Mouse (Mus musculus): Measurements from ENCODE around the gene Ahsa1.

Ahsa1 gene

DNA sequence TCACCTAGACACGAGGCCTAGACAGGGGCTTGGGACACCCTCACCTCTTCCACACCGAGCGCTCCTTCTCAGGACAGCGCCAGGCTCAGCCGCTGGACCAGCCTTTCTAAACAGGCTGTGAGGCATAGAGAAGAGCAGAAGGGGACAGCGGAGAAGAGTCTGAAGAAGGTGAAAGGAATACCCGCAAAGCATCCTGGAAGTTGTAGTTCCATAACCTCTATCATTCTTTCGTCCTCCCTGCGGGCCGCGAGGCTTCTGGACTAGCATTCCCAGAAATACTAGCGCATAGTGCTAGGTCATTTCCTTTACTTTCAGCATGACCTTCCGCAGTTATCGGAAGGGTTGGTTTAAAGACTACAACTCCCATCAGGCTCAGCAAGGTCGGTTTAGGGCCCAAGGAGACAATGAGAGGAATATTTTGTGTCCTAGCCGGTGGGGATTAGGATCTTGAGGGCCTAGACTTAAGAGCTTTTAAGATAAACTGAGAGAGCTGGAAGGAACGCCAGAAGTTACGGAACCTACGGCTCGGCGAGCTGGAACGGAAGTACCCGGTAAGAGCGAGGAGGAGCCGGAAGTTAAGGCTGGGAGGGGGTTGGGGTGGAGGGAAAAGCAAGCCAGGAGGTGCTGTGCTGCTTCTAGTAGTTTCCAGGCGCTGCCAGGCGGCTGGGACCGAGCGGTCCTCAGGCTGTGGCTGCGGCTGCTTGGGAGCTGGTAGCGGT lies at the start of gene Ahsa1, which contains the start of gene Vipas39:
Gene Ahsa1 (plus strand): TSS at position 372 of the 719 bp plus-strand sequence.
Gene Vipas39 (minus strand): TSS at position 149 of the 719 bp plus-strand sequence.
- in situ Hi-C loops (cut with MboI, MseI) = loop anchor here (5.0 to 25.0 kb wide), 3 partner anchors 119 to 1029 kb away; partner anchors contain the start of genes Gpatch2l, Gstz1 and Pomt2

DNA sequence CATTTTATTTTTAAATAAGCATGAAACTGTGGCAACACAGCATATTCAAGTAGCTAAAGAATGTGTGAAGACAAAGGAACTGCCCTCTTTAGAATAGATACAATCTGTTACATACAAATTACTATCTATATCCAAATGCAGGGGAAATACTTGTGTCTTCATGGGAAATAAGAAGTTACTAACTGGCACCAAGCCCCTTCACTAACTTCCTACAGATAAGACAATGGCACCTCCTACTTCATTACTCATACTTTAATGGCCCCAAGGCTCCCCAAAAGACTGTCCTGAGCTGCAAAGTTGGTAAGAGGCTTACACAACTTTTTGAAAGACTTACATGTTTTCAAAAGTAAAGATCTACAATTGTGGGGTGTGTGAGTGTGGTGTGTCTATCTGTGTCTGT lies 48.7 kb upstream of the Ahsa1 start:
- in situ Hi-C loops (cut with MboI, MseI) = no loop called here

DNA sequence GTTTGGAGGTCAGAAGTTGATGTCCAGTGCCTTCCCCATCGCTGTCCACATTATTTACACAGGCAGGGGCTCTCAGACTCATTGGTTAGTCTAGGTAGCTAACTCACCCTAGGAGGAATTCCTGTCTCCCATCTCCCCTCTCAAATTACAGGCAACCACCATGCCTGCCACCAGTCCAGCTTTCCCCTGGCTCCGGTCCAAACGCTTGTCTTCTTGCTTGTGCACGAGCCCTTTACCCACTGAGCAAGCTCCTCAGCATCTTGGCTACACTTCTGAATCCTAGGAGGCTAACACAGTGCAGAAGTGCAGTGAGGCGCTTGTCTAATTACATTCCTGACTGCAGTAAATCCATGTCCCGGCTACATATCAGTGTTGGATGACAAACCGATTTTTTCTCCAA lies 46.9 kb upstream of the Ahsa1 start:
- in situ Hi-C loops (cut with MboI, MseI) = no loop called here

DNA sequence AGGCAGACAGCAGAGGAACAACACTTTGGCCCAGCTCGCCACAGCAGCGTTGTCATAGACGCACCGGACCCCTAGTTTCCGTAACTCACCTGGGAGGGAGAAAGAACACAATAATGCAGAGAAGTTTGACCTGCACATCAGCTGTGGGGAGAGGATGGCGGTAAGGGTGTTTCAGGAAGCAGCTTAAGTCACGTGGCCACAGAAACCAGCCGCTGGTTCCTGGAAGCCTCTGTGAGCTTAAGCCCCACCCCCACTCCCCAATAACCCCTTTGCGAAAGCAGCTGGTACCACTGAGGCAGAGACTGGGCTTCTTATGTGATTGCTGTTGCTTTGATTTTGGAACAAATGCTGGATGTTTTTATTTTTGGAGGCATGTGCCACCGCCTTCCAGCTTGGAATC lies 41.3 kb upstream of the Ahsa1 start:
- in situ Hi-C loops (cut with MboI, MseI) = no loop called here

DNA sequence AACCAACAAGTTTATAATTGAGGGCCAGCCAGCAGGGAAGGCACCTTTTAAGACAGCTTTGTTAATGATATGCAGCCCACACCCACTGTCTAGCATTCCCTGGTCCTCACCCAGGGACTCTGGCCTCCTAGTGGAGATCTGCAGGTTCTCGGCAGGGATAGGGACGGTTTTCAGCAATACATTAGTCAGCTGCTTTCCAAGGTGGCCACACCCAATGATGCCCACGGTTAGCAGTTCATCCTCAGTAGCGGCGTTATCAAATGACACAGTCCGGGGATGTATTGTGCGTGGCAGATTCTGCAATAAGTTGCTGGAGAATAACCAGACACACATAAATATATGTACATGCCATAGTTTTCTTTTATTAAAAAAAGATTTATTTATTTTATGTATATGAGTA lies 39.5 kb upstream of the Ahsa1 start:
- in situ Hi-C loops (cut with MboI, MseI) = no loop called here

DNA sequence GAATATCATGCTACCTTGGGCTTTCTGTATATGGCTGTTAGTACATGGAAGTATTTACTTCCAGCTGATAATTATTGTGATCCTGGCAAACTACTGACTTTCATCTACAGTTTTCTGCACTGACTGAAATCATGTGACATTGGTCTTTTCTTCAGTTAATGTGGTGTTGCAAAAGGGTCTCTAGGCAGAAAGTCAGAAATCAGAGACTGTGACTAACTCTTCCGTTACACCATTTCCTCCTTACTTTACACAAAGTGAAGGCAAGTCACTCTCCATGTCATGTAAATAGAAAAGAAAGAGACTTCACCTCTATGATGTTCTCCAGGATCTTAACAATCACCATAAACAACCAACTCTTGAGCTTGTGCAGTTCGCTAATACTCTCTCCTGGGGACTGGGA lies 36.6 kb upstream of the Ahsa1 start:
- in situ Hi-C loops (cut with MboI, MseI) = no loop called here

DNA sequence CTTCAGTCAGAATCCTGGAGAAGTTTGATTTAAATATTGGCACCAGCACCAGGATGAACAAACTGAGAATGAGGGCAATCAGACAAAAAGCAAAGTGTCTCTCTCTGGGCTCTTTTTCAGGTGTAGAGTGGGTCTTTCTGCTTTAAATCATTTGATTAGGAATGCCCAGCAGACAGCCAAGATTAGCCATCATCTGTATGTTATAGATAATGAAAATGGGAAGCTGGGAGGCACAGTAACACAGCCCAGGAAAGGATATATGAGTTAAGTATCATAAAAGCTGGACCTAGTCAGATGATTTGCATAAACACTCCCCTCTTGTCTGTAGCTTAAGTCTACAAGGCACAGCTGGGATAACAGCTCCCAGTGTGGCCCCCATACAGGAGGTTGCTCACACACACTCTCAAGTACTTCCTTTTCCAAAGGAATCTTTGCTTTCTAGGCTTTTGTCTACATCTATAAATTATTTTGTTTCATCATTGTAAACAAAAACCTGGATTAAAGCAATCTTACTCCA lies 35.8 kb upstream of the Ahsa1 start:
- in situ Hi-C loops (cut with MboI, MseI) = no loop called here

DNA sequence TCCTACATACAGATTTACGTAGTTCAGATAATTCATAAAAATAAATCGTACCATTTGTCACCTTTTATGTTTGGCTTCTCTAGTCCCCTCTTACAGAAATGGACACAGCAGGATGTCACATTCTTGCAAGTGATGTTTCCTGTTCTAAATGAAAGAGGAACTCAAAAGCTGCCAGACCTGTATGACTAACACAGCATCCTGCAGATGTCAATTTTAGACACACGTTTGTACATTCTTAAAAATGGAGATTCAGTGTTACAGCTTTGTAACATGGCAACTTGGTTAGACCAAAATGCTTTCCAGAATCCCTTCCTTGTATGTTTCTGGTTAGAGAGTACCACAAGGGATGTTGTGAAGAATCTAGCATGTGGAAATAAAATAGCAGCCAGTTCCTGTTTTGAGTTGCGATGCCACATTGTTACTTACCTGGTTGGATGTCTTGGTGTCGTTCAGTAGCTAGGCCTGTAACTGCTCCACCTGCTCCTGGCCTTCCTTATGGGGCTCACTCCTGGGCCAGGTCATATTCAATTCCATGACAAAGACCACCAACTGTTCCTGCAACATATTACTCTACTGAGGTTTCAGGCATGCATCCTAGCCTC lies 29.3 kb upstream of the Ahsa1 start:
- in situ Hi-C loops (cut with MboI, MseI) = no loop called here

DNA sequence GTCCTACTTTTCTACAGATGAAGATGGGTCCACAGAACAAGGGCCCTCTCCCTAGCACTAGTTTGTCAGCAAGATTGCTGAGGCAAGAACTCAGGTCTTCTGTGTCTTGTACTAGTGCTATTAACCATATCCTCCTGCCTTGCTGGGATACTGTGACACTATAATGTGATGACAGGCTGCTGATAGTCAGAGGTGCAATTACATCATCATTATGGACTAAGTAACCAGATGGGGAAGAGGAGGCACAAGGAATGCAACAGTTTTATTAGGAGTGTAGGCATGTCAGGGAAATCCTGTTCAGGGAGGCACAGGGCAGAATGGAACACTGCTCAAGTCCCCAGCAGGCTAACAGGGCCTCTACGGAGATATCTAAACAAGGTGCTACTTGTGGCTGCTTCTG lies 27.6 kb upstream of the Ahsa1 start, which contains the start of gene Noxred1:
Gene Noxred1 (minus strand): TSS at position 101 of the 400 bp plus-strand sequence.
- in situ Hi-C loops (cut with MboI, MseI) = no loop called here

DNA sequence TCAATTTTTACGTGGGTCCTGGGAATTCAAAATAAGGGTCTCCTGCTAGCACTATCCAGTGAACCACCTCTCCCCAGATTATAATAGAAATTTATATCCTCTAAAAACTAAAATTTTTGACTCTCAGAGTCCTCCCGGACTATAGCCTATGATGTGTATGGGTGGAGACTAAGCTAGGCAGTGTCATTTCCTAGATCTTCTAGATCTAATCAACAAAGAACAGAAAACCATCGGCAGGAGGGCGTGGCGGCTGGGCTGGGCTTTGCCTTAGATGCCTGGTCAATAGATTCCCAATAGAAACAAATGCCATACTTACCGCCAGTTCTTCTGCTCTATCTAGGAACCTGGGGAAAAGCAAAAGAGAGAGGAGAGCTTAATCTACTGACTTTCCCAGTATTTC lies 16.1 kb upstream of the Ahsa1 start:
- in situ Hi-C loops (cut with MboI, MseI) = loop anchor here (25.0 kb wide), 1 partner anchor 1013 kb away; the partner anchor contains the start of gene Gpatch2l

DNA sequence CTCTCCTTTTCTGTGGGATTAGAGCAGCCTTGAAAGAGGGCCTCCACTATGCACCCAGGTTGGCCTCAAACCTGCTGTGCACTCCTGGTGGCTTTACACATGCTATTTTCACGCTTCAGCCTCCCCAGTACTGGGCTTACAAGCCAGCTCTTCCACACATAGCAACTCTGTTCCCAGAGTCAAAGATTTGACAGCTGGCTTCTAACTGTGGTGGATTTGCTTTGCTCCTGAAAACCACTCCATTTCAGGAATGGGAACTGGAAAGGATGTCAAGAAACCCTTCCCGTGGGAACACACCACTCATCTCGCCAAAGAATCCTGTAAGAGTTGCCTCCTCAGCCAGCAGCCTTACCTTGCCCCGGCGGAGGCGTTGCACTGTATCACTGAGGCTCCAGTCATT lies 12.4 kb upstream of the Ahsa1 start:
- in situ Hi-C loops (cut with MboI, MseI) = loop anchor here (25.0 kb wide), 1 partner anchor 1017 kb away; the partner anchor contains the start of gene Gpatch2l

DNA sequence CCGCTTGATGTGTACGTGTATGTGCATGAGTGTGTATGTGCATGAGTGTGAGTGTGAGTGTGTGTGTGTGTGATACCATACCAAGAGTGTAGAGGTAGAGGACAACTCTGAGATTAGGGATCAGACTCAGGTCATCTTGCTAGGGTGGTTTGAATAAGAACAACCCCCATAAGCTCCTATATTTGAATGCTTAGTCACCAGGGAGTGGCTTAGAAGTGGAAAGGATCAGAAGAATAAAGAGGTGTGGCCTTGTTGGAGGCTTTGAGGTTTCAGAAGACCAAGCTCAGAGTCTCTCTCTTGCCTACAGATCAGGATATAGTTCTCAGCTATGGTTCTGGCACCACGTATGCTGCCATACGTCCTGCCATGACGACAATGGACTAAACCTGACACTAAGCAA lies 9.7 kb upstream of the Ahsa1 start:
- in situ Hi-C loops (cut with MboI, MseI) = loop anchor here (25.0 kb wide), 1 partner anchor 1019 kb away; the partner anchor contains the start of gene Gpatch2l

DNA sequence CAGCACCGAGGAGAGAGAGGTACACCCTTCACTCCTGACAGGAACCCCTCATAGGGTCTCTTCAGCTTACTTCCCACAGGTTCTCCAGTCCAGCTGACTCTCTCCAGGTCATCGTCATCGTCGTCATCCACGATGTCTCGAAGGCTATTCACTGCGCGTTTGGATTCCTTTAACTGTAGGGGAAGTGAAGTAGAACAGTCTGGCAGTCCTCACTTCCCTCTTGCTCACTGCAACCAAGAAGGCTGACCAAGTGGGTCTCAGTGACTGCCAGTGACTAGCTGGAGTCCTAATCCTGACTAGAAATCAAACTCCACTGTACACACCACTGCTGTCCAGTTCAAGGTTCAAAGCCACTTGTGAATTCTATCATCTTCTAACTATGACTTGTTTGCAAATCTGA lies 5.7 kb upstream of the Ahsa1 start:
- in situ Hi-C loops (cut with MboI, MseI) = loop anchor here (5.0 to 25.0 kb wide), 3 partner anchors 58 to 1023 kb away; partner anchors contain the start of genes Gpatch2l and Tmed8

DNA sequence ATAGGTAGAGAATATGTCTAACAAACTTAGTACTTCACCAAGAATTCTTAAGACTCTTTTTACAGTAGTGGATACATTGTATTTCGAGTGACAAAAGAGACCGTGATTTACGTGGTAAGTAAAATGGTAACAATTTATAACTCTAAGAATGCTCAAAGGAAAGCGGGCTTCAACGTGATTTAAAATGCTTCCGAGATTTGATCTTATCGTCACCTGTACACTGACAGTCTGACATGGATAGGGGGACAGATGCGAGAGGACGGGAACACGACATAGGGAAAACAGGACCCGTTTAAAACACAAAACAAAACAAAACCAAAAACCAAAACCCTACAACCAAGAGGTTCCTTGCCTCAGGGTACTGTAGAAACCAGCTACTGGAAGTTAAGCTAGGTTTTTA lies 835 bp upstream of the Ahsa1 start:
- in situ Hi-C loops (cut with MboI, MseI) = loop anchor here (5.0 to 25.0 kb wide), 3 partner anchors 118 to 1028 kb away; partner anchors contain the start of genes Gpatch2l, Gstz1 and Pomt2

DNA sequence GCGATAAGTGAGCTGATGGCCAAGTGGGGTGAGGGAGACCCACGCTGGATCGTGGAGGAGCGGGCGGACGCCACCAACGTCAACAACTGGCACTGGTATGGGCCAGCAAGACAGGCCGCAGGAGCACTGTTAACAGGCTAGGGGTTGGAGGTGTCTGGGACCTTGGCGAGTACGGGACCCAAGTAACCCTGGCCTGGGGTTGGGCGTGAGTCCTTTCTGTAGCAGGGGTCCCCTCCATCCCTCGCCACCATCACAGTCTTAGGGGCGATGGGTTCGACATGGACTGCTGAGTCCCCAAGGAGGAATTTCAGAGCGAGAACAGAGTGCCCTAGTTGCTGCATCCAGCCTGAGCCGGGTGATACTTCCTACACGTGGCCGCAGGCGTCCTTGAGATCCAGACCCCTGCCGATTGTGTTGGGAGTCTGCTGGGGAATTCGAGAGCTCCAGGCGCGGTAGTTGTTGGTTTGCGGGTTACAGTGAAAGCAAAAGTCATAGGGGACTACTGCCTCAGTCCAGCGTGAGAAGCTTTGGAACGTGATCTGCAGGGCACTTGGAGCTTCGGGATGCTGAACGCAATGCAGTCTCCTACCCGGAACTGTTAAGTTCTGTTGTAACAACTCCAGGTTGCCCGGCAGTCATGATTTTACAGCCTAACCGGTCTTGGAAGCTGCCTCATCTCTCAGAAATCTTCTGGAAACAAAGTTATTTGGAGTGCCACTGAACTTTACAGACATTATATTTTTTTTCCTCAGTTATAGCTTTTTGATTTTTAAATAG lies 736 bp downstream of the Ahsa1 start:
- in situ Hi-C loops (cut with MboI, MseI) = loop anchor here (5.0 to 25.0 kb wide), 3 partner anchors 120 to 1030 kb away; partner anchors contain the start of genes Gpatch2l, Gstz1 and Pomt2

DNA sequence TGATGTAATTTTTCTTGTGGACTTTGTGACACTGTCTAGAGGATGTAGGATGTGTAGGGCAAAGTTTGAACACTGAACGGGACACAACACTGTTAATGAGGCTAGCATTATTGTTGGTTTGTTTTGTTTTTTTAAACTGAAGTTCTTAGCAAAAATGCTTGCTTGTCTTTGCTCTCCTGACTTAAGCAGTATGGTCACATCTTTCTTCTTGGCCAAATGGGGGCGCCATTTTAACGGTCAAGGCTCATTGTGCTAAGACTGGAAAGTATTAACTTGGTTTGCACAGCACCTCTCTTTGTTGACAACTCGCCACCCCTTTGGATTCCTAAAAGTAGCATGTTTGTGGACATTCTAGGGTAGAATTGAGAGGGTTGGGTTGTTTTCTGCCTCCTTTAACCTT lies 1.4 kb downstream of the Ahsa1 start:
- in situ Hi-C loops (cut with MboI, MseI) = loop anchor here (5.0 to 25.0 kb wide), 3 partner anchors 120 to 1030 kb away; partner anchors contain the start of genes Gpatch2l, Gstz1 and Pomt2

DNA sequence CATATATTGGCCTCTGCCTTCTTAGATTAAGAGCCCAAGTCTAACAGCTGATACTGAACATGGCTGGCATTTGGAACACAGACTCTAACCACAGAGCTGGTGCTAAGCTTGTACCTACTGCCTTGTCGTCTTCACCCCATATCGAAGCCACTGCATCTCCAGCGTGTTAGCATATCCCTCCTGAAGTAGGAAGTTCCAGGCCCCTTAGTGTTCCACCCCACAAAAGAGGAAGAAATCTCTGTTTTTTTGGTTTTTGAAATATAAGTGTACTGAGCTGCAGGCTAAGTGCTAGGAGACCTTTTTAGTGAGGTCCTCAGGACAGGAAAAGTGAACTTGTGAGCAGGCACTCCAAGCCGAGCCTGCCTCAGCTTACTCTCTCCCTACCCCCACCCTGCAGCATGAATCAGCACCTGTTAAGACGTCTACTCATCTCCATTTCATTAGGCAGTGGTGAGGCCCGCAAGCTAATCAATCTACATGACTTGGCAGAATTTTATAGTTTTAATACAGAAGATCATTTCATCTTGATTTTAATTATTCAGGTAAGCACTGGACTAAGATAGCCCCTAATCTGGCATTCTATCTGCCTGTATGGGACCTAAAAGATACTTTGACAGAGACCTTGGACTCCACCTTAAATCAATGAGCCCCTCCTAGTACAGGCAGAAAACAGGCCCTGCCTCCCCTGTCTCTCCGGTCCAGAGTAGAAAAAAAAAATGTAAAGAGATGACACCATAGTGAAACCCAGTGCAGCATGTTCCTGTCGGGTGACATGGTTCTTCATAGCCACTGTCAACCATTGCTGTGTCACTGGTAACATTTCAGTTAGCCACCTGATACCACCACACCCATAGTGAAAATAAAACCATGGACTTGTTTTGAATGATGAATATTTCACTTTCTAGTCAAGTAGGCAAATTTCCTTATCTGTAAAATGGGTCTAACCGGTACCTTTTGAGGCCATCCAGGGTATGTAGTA lies 8.9 kb downstream of the Ahsa1 start:
- in situ Hi-C loops (cut with MboI, MseI) = loop anchor here (25.0 kb wide), 2 partner anchors 1038 to 1763 kb away; partner anchors contain the start of gene Gpatch2l

DNA sequence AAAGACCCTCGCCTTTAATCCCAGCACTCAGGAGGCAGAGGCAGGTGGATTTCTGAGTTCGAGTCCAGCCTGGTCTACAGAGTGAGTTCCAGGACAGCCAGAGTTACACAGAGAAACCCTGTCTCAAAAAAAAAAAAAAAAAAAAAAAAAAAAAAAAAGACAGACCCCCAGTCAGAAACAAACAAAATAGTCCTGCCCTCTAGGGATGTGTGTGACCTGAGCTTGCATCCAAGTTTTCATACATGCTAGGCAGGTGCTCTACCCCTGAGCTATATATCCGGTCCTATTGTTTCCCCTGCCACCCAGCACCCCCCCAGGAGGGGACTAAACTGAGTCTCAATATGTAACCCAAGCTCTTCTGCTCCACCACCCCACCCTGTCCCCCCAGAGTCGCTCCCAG lies 11.0 kb downstream of the Ahsa1 start:
- in situ Hi-C loops (cut with MboI, MseI) = loop anchor here (25.0 kb wide), 1 partner anchor 1765 kb away; no protein-coding TSS in a partner anchor

DNA sequence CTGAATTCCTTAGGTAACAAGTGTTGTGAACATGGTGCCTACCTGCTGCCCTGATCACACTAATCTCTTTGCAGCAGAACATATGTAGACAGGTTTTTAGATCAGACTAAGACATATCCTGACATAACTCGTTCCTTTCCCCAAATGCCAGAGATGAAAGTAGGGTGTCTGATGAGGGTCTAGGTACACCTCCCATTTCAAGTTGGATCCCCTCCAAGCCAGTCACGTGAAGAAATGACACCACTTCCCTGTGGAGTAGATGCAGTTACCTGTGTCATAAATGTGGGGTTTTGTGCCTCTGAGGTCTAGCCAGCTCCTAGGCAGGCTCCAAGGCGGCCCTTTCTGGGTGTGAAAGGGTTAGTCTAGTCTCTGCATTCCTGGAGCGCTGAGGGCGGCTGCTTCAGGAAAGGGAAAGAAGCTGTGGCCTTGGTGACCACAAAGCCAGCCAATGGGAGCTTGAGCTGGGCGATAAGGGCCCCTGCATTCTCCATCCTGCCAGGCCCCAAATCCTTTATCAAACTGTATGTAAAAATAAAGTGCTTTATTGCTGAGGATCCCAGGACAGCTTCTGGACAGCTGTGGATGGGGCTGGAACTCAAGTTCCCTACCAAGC lies 11.9 kb downstream of the Ahsa1 start:
- in situ Hi-C loops (cut with MboI, MseI) = loop anchor here (25.0 kb wide), 1 partner anchor 1766 kb away; no protein-coding TSS in a partner anchor

All from regulatory T cell (primary cell).